Mouse (Mus musculus) embryonic fibroblast, embryonic 13.5 days (primary cell): ENCODE data around the gene Atp2c2. TPM values are rescaled to one million over a fixed set of nuclear protein-coding genes. Genes with fewer than 3 reads are reported as not detected.

Experiments
- H3K27ac ChIP-seq: 2 replicates; pipeline ENCODE4 v1.5.1; 2012; ENCODE audit warnings: low read length, control low read depth, inconsistent platforms; ENCODE audit not compliant: insufficient read depth
- H3K4me1 ChIP-seq: 2 replicates; pipeline ENCODE4 v1.6.1; 2011; ENCODE audit warnings: low read length; ENCODE audit not compliant: control insufficient read depth, insufficient read depth
- H3K4me3 ChIP-seq: 2 replicates; pipeline ENCODE4 v1.5.1; 2011; ENCODE audit warnings: mild to moderate bottlenecking, control low read depth, low read length; ENCODE audit not compliant: insufficient read depth
- CTCF ChIP-seq: IDR thresholded peaks from 2 replicates; pipeline ENCODE4 v1.5.1; 2011; ENCODE audit warnings: mild to moderate bottlenecking, control low read depth, low read length, moderate library complexity, borderline replicate concordance; ENCODE audit not compliant: insufficient read depth
- POLR2A ChIP-seq: IDR thresholded peaks from 2 replicates; pipeline ENCODE4 v1.6.1; 2011; ENCODE audit warnings: low read depth, mild to moderate bottlenecking, control low read depth, low read length, moderate library complexity
- polyA plus RNA-seq: library from polyadenylated mRNA; stranded (reverse); fragments of >200 nt; gene quantifications from 2 replicates; pipeline ENCODE4 v1.2.4, GENCODE M21; 2011; ENCODE audit warnings: low read depth; ENCODE audit not compliant: missing spikeins, insufficient read length

Gene Atp2c2
- polyA plus RNA-seq, 1 experiment, result not detected

DNA sequence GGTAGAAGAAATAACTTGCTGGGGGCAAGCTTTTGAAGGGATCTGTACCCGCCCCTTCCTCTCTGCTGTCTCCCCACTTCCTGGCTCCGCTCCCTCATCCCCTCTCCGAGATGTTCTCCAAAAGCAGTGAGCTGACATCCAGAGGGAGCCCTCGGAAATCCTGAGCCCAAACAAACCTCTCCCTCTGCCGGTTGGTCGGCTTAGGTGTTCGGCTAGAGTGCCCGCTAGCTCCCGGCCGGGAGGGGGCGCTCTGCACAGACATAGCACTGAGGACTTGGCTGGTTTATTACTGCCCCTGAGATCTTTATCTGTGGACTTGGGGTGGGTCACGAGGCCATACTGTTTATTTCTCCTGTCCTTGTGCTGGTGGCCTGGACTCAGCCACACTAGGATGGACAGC, 30.5 kb upstream of the Atp2c2 start:
- TF ChIP-seq CTCF, result no peak
- TF ChIP-seq POLR2A, result no peak
- Histone ChIP-seq H3K4me3 (no peak overlapping the region), H3K4me1 (no peaks in the 10 kb centered on the region), H3K27ac (no peak overlapping the region)

DNA sequence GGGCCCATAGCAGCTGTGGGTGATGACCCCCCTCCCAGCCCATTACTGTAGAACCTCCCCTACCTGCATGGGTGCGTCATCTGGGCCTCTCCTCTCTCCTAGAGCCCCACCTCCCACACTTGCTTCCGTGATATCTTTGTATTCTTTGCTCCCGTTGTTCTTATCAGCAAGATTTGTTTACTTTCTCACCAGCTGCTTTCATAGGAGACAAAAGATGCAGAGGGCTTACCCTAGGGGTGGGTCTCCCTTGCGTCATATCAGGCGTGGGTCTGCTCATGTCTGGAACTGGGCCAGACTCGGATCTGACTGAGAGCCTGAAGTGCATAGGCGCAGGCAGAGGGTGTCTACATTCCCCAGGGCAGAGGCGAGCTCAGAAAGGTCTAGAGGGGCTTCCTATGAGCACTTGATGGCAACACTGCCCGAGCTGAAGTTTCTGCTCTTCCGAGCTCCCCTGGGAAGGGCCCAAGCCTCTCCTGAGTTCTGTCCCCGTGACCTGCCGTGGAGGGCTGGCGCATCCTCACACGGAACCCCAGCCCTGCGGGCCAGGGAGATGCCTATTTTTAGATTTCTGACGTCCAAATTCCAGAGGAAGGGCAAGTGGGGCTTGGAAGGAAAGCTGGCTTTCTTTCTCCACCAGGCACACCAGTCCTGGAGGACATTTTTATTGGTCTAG, 29.3 kb upstream of the Atp2c2 start:
- TF ChIP-seq POLR2A (no peak), CTCF (no peak)
- no peak overlapping the region for H3K27ac ChIP-seq
- H3K4me1 ChIP-seq, result no peaks in the 10 kb centered on the region
- H3K4me3 ChIP-seq, result no peak overlapping the region

DNA sequence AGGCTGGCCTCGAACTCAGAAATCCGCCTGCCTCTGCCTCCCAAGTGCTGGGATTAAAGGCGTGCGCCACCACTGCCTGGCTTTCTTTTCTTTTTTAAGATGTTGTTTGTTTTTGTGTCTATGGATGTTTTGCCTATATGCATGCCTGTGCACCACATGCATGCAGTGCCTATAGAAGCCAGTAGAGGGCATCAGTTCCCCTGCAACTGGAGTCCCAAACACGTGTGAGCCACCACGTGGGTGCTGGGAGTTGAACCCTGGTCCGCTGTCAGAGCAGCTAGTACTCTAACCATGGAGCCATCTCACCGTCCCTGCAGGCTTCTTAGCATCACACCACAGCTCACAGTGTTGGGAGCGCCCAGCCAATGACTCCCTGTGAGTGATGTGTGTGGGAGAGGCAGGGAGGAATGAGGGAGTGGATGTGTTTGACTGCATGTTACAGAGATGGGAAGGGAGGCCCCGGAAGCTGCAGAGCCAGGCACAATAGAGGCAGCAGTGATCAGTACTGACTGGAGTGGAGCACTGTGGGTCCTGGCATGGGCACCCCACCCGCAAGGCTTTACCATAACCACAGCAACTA, 25.7 kb upstream of the Atp2c2 start:
- TF ChIP-seq CTCF (no peak), POLR2A (no peak)
- Histone ChIP-seq H3K4me1 (no peaks in the 10 kb centered on the region), H3K4me3 (no peak overlapping the region), H3K27ac (no peak overlapping the region)

DNA sequence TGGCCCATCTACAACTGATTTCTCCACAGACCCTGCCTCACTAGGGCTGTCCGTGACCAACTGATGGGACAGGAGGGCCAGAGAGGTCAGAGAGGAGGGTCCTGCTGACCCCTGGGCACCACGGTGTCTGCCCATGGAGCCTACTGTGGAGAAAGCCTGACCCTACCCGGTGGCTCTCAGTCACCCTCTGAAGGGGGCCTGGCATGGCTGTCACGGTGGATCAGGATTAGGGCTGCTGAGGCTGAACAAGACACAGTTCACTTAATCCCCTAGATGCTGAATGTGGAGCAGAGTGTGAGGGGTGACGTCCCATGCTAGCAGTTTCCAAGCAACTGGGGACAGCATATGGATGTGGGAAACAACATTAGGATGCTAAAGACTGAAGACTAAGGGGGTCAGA, 24.4 kb upstream of the Atp2c2 start:
- Histone ChIP-seq H3K27ac (no peak overlapping the region), H3K4me3 (no peak overlapping the region), H3K4me1 (no peaks in the 10 kb centered on the region)
- TF ChIP-seq POLR2A (no peak), CTCF (no peak)

DNA sequence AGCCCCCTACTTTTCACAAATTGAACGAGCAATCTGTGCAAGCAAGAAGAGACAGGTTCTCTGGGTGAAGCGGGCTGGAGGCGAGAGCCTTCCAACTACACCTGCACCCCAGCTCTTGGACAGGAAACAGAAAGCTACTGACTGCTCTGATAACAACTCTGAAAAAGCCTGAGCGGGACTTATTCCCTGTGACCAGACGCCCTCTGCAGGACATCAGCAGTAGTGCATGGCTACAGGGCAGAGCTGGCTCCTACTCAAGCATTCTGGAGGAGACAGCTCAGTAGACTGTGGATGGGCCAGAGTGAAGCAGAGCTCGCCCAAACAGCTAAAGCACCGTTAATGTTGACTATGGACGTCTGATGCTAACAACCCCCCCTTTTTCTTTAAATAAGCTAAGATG, 23.4 kb upstream of the Atp2c2 start:
- Histone ChIP-seq H3K4me1 (no peaks in the 10 kb centered on the region), H3K4me3 (no peak overlapping the region), H3K27ac (no peak overlapping the region)
- TF ChIP-seq CTCF (peak; percentile 87), POLR2A (no peak)

DNA sequence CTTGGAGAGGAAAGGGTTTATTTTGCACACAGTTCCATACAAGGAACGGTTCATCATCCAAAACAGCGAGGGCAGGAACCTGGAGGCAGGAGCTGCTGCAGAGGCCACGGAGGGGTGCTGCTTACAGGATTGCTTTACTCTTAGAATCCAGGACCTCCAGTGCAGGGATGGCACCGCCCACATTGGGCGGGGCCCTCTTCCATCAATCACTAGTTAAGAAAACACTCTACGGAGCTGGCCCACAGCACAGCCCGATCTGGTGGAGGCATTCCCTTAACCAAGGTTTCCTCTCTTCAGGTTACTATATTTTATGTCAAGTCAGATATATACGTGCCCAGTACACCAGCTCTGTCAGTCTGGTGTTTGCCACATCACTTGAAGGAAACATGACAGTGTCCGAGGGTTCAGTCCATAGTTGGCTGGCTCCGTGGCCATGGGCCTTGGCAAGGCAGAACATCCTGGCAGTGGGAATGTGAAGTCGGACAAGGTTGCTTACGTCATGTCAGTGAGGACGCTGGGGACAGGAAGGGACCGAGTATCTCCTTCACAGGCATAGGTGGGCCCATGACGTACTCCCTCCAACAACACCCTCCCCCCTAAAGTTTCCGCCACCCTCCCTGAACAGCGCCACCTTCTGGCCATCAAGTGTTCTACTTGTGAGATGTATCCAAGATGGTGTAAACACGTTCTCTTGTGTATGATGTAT, 21.5 kb upstream of the Atp2c2 start:
- no peaks in the 10 kb centered on the region for H3K4me1 ChIP-seq
- H3K27ac ChIP-seq, result no peak overlapping the region
- TF ChIP-seq CTCF, result peak; percentile 42; the same call in 1 of the 2 replicates
- TF ChIP-seq POLR2A, result no peak
- no peak overlapping the region for H3K4me3 ChIP-seq

DNA sequence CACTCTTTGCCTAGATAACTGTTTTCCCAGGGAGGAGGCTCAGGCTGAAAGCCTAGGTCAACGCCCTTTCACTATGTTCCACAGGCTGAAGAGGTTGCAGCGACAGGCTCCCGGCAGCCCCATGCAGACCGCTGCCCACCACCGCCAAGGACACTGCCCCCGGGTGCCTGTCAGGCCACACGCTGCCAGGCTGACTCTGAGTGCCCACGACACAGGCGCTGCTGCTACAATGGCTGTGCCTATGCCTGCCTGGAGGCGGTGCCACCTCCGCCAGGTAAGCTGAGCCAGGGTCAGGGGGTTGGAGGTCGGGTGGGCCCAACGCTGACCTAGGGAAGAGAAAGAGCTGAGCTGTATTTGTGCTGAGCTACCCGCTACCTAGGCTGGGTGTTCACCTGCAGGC, 20.6 kb upstream of the Atp2c2 start:
- no peak for TF ChIP-seq CTCF
- no peak for TF ChIP-seq POLR2A

DNA sequence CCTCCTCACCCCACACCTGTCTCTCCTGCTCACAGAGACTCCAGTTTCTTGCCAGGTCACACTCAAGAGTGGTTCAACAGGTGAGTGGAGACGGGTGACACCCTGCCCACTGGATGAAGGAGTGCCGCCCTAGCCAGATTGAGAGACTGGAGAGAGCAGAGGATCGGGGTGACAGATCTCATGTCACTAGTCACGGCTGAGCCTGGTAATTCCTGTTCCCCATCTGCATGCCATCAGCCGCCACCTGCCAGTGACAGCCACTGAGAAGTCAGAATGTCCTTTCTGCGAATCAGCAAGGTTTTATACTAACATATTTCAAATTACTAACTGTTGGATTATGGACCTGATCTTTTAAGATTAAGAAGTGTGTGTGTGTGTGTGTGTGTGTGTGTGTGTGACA, 9.2 kb upstream of the Atp2c2 start:
- Histone ChIP-seq H3K4me3 (no peak overlapping the region), H3K27ac (no peak overlapping the region), H3K4me1 (peaks cover 21% of the 10 kb centered on the region)
- TF ChIP-seq POLR2A, result no peak
- TF ChIP-seq CTCF, result no peak

More for the DNA sequence above, 20.6 kb upstream of the Atp2c2 start:
- Histone ChIP-seq H3K4me3 (no peak overlapping the region), H3K27ac (no peak overlapping the region), H3K4me1 (no peaks in the 10 kb centered on the region)

DNA sequence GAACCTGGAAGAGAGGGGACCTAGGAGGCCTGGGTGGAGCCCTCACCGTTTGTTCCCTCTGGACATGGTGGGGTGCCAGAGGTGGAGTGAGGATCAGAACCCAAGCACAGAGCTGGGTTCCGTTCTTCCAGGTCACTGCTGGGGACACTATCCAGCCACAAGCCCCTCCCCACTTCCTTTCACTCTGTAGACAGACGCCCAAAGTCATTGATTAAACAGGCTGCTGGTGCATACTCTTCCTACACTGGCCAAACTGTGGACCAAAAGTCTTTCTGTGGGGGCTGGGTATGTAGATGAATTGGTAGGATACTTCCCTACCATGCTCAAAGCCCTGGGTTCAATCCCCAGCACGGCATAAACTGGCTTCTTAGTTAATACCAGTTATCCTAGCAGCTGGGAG, 7.8 kb upstream of the Atp2c2 start:
- no peak for TF ChIP-seq CTCF
- TF ChIP-seq POLR2A, result no peak
- H3K4me1 ChIP-seq, result peaks cover 16% of the 10 kb centered on the region
- H3K4me3 ChIP-seq, result no peak overlapping the region
- no peak overlapping the region for H3K27ac ChIP-seq

DNA sequence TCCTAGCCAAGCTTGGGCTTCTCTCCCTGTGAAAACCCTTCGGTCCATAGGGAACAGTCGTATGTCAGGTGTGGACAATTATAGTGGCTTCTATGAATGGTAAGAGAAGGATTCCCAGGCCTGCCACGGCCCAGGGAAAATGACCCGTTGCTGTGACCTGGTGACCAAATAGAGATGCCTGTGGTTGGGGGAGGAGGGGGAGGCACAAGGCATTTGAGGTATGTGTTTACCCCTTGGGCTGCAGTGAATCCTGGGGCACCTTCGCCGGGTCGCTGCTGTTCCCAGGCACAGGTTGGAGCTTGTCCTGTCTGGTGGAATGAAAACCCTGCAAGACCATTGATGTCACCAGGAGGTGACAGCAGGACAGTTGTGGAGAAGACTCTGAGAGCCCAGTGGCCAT, 5.1 kb upstream of the Atp2c2 start:
- Histone ChIP-seq H3K4me3 (no peak overlapping the region), H3K27ac (no peak overlapping the region)
- TF ChIP-seq POLR2A (no peak), CTCF (no peak)

DNA sequence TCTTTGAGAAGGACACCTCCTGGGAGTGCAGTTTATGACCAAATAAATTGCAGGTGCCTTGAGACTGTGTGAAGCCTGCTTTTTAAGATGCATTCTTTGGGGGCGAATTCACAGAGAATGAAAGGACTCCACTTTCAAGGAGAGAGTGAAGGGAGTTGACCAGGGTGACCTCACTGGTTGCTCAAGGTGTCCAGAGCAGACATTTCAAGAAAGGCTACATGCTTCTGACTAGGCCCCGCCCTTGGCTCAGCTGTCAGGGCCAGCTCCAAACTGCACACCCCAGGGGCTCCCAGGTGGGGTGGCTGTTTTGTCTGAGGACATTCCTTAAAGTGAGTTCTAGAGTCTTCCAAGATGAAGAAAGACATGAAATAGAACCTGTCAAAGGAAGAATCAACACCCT, 2.6 kb upstream of the Atp2c2 start:
- TF ChIP-seq CTCF (no peak), POLR2A (no peak)
- no peak overlapping the region for H3K4me3 ChIP-seq
- H3K27ac ChIP-seq, result no peak overlapping the region
- no peaks in the 10 kb centered on the region for H3K4me1 ChIP-seq

More for the DNA sequence above, 5.1 kb upstream of the Atp2c2 start:
- H3K4me1 ChIP-seq, result no peaks in the 10 kb centered on the region
